ENCODE assay signal across 26 mouse cellular contexts in genomic region chr4:97830935-97831608, GRCm38 (mm10). TPM values are rescaled to one million over a fixed set of nuclear protein-coding genes. Genes with fewer than 3 reads are reported as not detected.
A peak's percentile ranks its signal among the peaks of the same experiment; 100 is the strongest.
DNase-seq lines count a peak whose midpoint lies in the region; ATAC-seq and TF ChIP-seq lines count a peak whose summit lies in the region.
"Had no signal": no experiment of that assay in that cellular context is flagged by ENCODE, and none has a peak within 500 bp of the region (broad histone marks: within the 10 kb centered on the region; RNA-seq: fewer than 3 reads in every experiment).

No protein-coding gene starts in this region.

- H3K9ac ChIP-seq in heart, adult 2 months (ENCODE audit: low read depth, low read length) = no peak overlapping the region
- no peak overlapping the region for H3K9ac ChIP-seq in stomach, postnatal 0 days (ENCODE audit: low read length)
- H3K9ac ChIP-seq: heart, embryonic 15.5 days; hindbrain, embryonic 12.5 days; liver, embryonic 12.5 days; lung, embryonic 14.5 days; midbrain, embryonic 13.5 days; neural tube, embryonic 15.5 days; stomach, embryonic 15.5 days had no signal

- H3K4me1 ChIP-seq in heart, adult 2 months (ENCODE audit: control insufficient read depth, insufficient read depth, low read length) = peaks cover 8% of the 10 kb centered on the region
- H3K4me1 ChIP-seq in testis, adult 2 months (ENCODE audit: control insufficient read depth, insufficient read depth, low read length) = peaks cover 8% of the 10 kb centered on the region
- no peaks in the 10 kb centered on the region for H3K4me1 ChIP-seq in stomach, postnatal 0 days (replicated peaks; ENCODE audit: control insufficient read depth, insufficient read depth)
- H3K4me1 ChIP-seq: stomach, embryonic 15.5 days had no signal

- H3K4me2 ChIP-seq in stomach, postnatal 0 days (replicated peaks; ENCODE audit: low read depth) = no peak overlapping the region
- H3K4me2 ChIP-seq: heart, embryonic 15.5 days; hindbrain, embryonic 12.5 days; liver, embryonic 12.5 days; lung, embryonic 14.5 days; midbrain, embryonic 13.5 days; neural tube, embryonic 15.5 days; stomach, embryonic 15.5 days had no signal

- H3K4me3 ChIP-seq in heart, adult 2 months = no peak overlapping the region
- H3K4me3 ChIP-seq in testis, adult 2 months (ENCODE audit: control insufficient read depth, low read depth, low read length) = no peak overlapping the region
- no peak overlapping the region for H3K4me3 ChIP-seq in stomach, postnatal 0 days (ENCODE audit: low read depth, low read length)
- H3K4me3 ChIP-seq: erythroblast, embryonic 14.5 days; heart, embryonic 15.5 days; hindbrain, embryonic 12.5 days; liver, embryonic 12.5 days; midbrain, embryonic 13.5 days; myocyte; neural tube, embryonic 15.5 days; stomach, embryonic 15.5 days had no signal

- TF ChIP-seq EP300 in heart, adult 2 months (IDR thresholded peaks at IDR 0.05; ENCODE audit: insufficient read depth, low read depth, low read length) = no peak
- no peak for TF ChIP-seq EP300 in stomach, postnatal 0 days (optimal IDR thresholded peaks at IDR 0.05)

- H3K36me3 ChIP-seq in heart, adult 2 months (ENCODE audit: control insufficient read depth, insufficient read depth, low read length) = peaks cover 25% of the 10 kb centered on the region
- H3K36me3 ChIP-seq in testis, adult 2 months (ENCODE audit: control insufficient read depth, insufficient read depth, low read length) = no peaks in the 10 kb centered on the region
- no peaks in the 10 kb centered on the region for H3K36me3 ChIP-seq in stomach, postnatal 0 days (ENCODE audit: control insufficient read depth, insufficient read depth, low read length)
- H3K36me3 ChIP-seq: heart, embryonic 15.5 days; liver, embryonic 12.5 days; midbrain, embryonic 13.5 days; neural tube, embryonic 15.5 days; stomach, embryonic 15.5 days had no signal

- TF ChIP-seq CTCF in heart, adult 2 months (IDR thresholded peaks at IDR 0.05) = no peak
- TF ChIP-seq CTCF in testis, adult 2 months (IDR thresholded peaks at IDR 0.05; ENCODE audit: control insufficient read depth, insufficient read depth, insufficient replicate concordance, low read depth, low read length) = no peak
- TF ChIP-seq CTCF in stomach, postnatal 0 days (IDR thresholded peaks at IDR 0.05; ENCODE audit: low read depth) = no peak

- peak; percentile 65 for ATAC-seq in granulocyte monocyte progenitor cell, adult 5-6 weeks (replicated peaks; ENCODE audit: poor library complexity, severe bottlenecking)
- no peak for ATAC-seq in stomach, postnatal 0 days (ENCODE audit: low FRiP score, low TSS enrichment)
- ATAC-seq: forebrain, embryonic 14.5 days; midbrain, embryonic 13.5 days had no signal

- DNase-seq in heart, adult 2 months = no peak
- DNase-seq in heart, adult 18-20 months = no peak
- no peak for DNase-seq in testis, postnatal 10 days (ENCODE audit: low spot score)
- DNase-seq in stomach, postnatal 0 days (ENCODE audit: low spot score) = no peak
- DNase-seq in adrenal gland, adult 8-10 months = no peak
- DNase-seq in c-Kit-positive CD71-positive TER-119-positive erythroid progenitor cells, embryonic 14.5 days (ENCODE audit: low spot score) = no peak
- DNase-seq: adrenal gland, postnatal 25 days; B cell, adult 2 months; cerebellum, adult 2 months; gastrocnemius, postnatal 36 days; kidney, adult 8-10 months; kidney, postnatal 14 days; lung, embryonic 14.5 days; lung, postnatal 4 days; spleen, adult 18-20 months had no signal

- intact Hi-C loops in heart, adult 2 months (cut with DNase I) = no loop called here

- no peaks in the 10 kb centered on the region for H3K9me3 ChIP-seq in stomach, postnatal 0 days (ENCODE audit: control insufficient read depth, low read length)
- H3K9me3 ChIP-seq: heart, embryonic 15.5 days; hindbrain, embryonic 12.5 days; liver, embryonic 12.5 days; midbrain, embryonic 13.5 days; neural tube, embryonic 15.5 days; stomach, embryonic 15.5 days had no signal

- H3K27ac ChIP-seq in heart, adult 2 months = peak overlapping the region; percentile 17
- H3K27ac ChIP-seq in testis, adult 2 months (ENCODE audit: control insufficient read depth, insufficient read depth, low read depth, low read length) = peak overlapping the region; percentile 20; the same call in 1 of the 2 replicates
- H3K27ac ChIP-seq in stomach, postnatal 0 days (replicated peaks) = 0 out of 2 replicates have a peak overlapping the region, but pooled peaks have one; percentile 1
- H3K27ac ChIP-seq: heart, embryonic 15.5 days; hindbrain, embryonic 12.5 days; liver, embryonic 12.5 days; midbrain, embryonic 13.5 days; neural tube, embryonic 15.5 days; stomach, embryonic 15.5 days had no signal

- 75% methylated on average over 16 of the region's 16 CpGs for WGBS in heart, adult 2 months
- WGBS in stomach, postnatal 0 days = 78% methylated on average over 16 of the region's 16 CpGs

- 0 out of 2 replicates have a peak, but pooled peaks cover 1% of the 10 kb centered on the region for H3K79me2 ChIP-seq in heart, adult 2 months (replicated peaks; ENCODE audit: control insufficient read depth, insufficient read depth, low read length)

- no peak for TF ChIP-seq POLR2A in heart, adult 2 months (IDR thresholded peaks at IDR 0.05; ENCODE audit: insufficient read depth, low read depth, low read length)
- no peak for TF ChIP-seq POLR2A in testis, adult 2 months (IDR thresholded peaks at IDR 0.05; ENCODE audit: control insufficient read depth, low read depth, low read length)

- no peaks in the 10 kb centered on the region for H3K27me3 ChIP-seq in heart, adult 2 months (ENCODE audit: control insufficient read depth, insufficient read depth, low read length)
- no peaks in the 10 kb centered on the region for H3K27me3 ChIP-seq in testis, adult 2 months (ENCODE audit: control insufficient read depth, insufficient read depth, low read length)
- H3K27me3 ChIP-seq in stomach, postnatal 0 days (ENCODE audit: control insufficient read depth, insufficient read depth, low read length) = no peaks in the 10 kb centered on the region
- H3K27me3 ChIP-seq: heart, embryonic 15.5 days; hindbrain, embryonic 12.5 days; neural tube, embryonic 15.5 days; stomach, embryonic 15.5 days had no signal

RNA-seq across cellular contexts. Expression of gene E130114P18Rik, which starts 53.2 kb away (rescaled TPM):
- not detected for total RNA-seq in heart, adult 2 months (2021)
- 0.15 TPM in 1 of 2 replicates, not detected in the other for polyA plus RNA-seq in heart, adult 2 months (2012; rRNA removed)
- total RNA-seq in heart, adult 18-20 months (2021) = not detected
- 0.17 and 0.74 TPM in 2 replicates for polyA plus RNA-seq in testis, adult 2 months (2012; rRNA removed)
- not detected in 2 replicates for total RNA-seq in granulocyte monocyte progenitor cell, adult 5-6 weeks (2014; fragmentation: Nextera tagmentation)
- total RNA-seq in granulocyte monocyte progenitor cell, adult 5-6 weeks (2017) = not detected in 2 replicates
- polyA plus RNA-seq in stomach, postnatal 0 days (2015; fragmentation: Nextera tagmentation; extraction: Ambion mirVana) = 1.2 and 1.9 TPM in 2 replicates
- under 1 TPM in 3 of 4 experiments, not detected in 1; 0.28 to 0.73 (median 0.59) TPM for total RNA-seq in adrenal gland, adult 8-10 months (2022)
- polyA plus RNA-seq: erythroblast, embryonic 14.5 days; liver, embryonic 12.5 days; myocyte had no signal

RNA-seq across cellular contexts. Expression of gene Nfia, which starts 58.5 kb away (rescaled TPM):
- 100 to 1,000 TPM; 126 to 128 TPM for total RNA-seq in heart, adult 2 months (2021)
- polyA plus RNA-seq in heart, adult 2 months (2012; rRNA removed) = 70.3 and 75.6 TPM in 2 replicates
- total RNA-seq in heart, adult 18-20 months (2021) = 100 to 1,000 TPM; 115 to 127 TPM
- polyA plus RNA-seq in testis, adult 2 months (2012; rRNA removed) = 6.4 and 8.1 TPM in 2 replicates
- total RNA-seq in granulocyte monocyte progenitor cell, adult 5-6 weeks (2014; fragmentation: Nextera tagmentation) = 5.6 and 14.0 TPM in 2 replicates
- total RNA-seq in granulocyte monocyte progenitor cell, adult 5-6 weeks (2017) = 2.6 and 3.5 TPM in 2 replicates
- 24.7 and 26.0 TPM in 2 replicates for polyA plus RNA-seq in stomach, postnatal 0 days (2015; fragmentation: Nextera tagmentation; extraction: Ambion mirVana)
- 100 to 1,000 TPM; 117 to 145 (median 127) TPM for total RNA-seq in adrenal gland, adult 8-10 months (2022)

Comparison
In these comparisons a context has a peak if more than half of its experiments do, and no peak if none do; other contexts are left out.
1. RNA of gene Nfia, which starts 58.5 kb away (total RNA-seq): 126 to 128 TPM in heart, adult 2 months, 117 to 145 TPM in adrenal gland, adult 8-10 months and 115 to 127 TPM in heart, adult 18-20 months; 2.6 to 14.0 TPM in granulocyte monocyte progenitor cell, adult 5-6 weeks; every median in the first group is over 4 times any median in the second.
2. Peak in every context shown above with its lines, with median percentiles within 50 percentile points of each other: H3K27ac ChIP-seq.